Mouse (Mus musculus) hindbrain, embryonic 13.5 days (tissue): ENCODE measurements at regions not wholly inside any gene's neighbourhood (a gene's known extent, or its start where the extent isn't known, plus 50 kb on each side); places are given as distances from the start of the nearest gene placed in this dataset.
A peak's percentile ranks its signal among the peaks of the same experiment; 100 is the strongest.

Experiments used
- ATAC-seq: fragments of 200-750 bp; cut with Nextera tagmentation; 2 replicates; pipeline ENCODE4 v1.8.0; 2017; ENCODE audit warnings: moderate TSS enrichment; ENCODE audit not compliant: low FRiP score
- H3K27ac ChIP-seq: fragments of 300-500 bp; sonication (generic); 2 replicates; pipeline ENCODE4 v1.5.1; 2015; ENCODE audit warnings: inconsistent platforms, mild to moderate bottlenecking, moderate library complexity
- H3K27me3 ChIP-seq: fragments of 300-500 bp; sonication (generic); 2 replicates; pipeline ENCODE4 v1.6.1; 2015; ENCODE audit warnings: mild to moderate bottlenecking, inconsistent platforms
- H3K36me3 ChIP-seq: fragments of 300-500 bp; sonication (generic); 2 replicates; pipeline ENCODE4 v1.6.1; 2015; ENCODE audit warnings: mild to moderate bottlenecking, inconsistent platforms
- H3K4me1 ChIP-seq: fragments of 300-500 bp; sonication (generic); replicated peaks from 2 replicates; pipeline ENCODE4 v1.6.1; 2015; ENCODE audit warnings: inconsistent platforms
- H3K4me2 ChIP-seq: fragments of 300-500 bp; sonication (generic); 2 replicates; pipeline ENCODE4 v1.6.1; 2015; ENCODE audit warnings: inconsistent platforms, mild to moderate bottlenecking, moderate library complexity
- H3K4me3 ChIP-seq: fragments of 300-500 bp; sonication (generic); 2 replicates; pipeline ENCODE4 v1.5.1; 2015; ENCODE audit warnings: mild to moderate bottlenecking, inconsistent platforms
- H3K9ac ChIP-seq: fragments of 300-500 bp; sonication (generic); 2 replicates; pipeline ENCODE4 v1.6.1; 2015; ENCODE audit warnings: mild to moderate bottlenecking, inconsistent platforms
- H3K9me3 ChIP-seq: fragments of 300-500 bp; sonication (generic); 2 replicates; pipeline ENCODE4 v1.6.1; 2016; ENCODE audit warnings: inconsistent platforms
- WGBS: fragments of 180-500 bp; shearing (Covaris S2); methylation state at CpG from one replicate; pipeline ENCODE4 v1.1.7; 2015; 5-methylcytosine and 5-hydroxymethylcytosine counted together

- 89% methylated on average over 2 of the region's 2 CpGs for WGBS
Observed at GRCm38 (mm10) chr5:39935564-39935963, 180.3 kb upstream of the Hs3st1 start.

DNA sequence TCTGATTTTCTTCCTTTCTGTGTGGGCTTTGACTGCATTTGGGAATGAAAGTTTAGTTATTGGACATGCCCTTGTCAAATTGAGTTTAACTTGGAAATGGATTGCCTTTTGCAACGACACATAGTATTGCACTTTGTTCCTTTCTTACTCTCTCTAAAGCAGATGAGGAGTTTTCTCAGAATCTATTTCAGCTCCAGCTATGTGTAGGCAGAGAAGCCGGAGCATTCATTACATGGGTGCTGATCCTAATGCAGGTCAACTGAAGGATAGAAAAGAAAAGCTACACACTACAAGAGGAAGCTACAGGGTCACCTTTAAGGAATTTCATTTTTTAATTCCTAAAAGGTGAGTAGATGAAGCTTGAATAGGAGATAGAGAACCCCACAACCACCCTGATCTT is 176.6 kb upstream of the Hs3st1 start:
- Histone ChIP-seq H3K36me3 (no peaks in the 10 kb centered on the region), H3K4me3 (no peak overlapping the region), H3K4me1 (no peaks in the 10 kb centered on the region), H3K27me3 (no peaks in the 10 kb centered on the region), H3K4me2 (no peak overlapping the region), H3K27ac (no peak overlapping the region), H3K9me3 (no peaks in the 10 kb centered on the region), H3K9ac (no peak overlapping the region)
- ATAC-seq: no peak
- 87% methylated on average over 2 of the region's 2 CpGs for WGBS

More at GRCm38 (mm10) chr5:39935564-39935963, 180.3 kb upstream of the Hs3st1 start:
- H3K4me3 ChIP-seq: no peak overlapping the region
- no peaks in the 10 kb centered on the region for H3K9me3 ChIP-seq
- H3K27ac ChIP-seq: no peak overlapping the region
- no peaks in the 10 kb centered on the region for H3K36me3 ChIP-seq
- H3K4me1 ChIP-seq: no peaks in the 10 kb centered on the region
- no peak for ATAC-seq
- no peak overlapping the region for H3K4me2 ChIP-seq
- no peak overlapping the region for H3K9ac ChIP-seq
- H3K27me3 ChIP-seq: no peaks in the 10 kb centered on the region

GRCm38 (mm10) chr5:39909369-39909768 is 154.1 kb upstream of the Hs3st1 start:
- Histone ChIP-seq H3K27me3 (no peaks in the 10 kb centered on the region), H3K4me1 (no peaks in the 10 kb centered on the region), H3K36me3 (no peaks in the 10 kb centered on the region), H3K4me2 (no peak overlapping the region), H3K9me3 (no peaks in the 10 kb centered on the region), H3K27ac (no peak overlapping the region), H3K9ac (no peak overlapping the region), H3K4me3 (no peak overlapping the region)
- 74% methylated on average over 1 of the region's 1 CpGs for WGBS
- no peak for ATAC-seq

GRCm38 (mm10) chr5:39871723-39872085 is 116.4 kb upstream of the Hs3st1 start:
- 42% methylated on average over 2 of the region's 2 CpGs for WGBS
- no peak overlapping the region for H3K9ac ChIP-seq
- H3K4me1 ChIP-seq: peaks cover 5% of the 10 kb centered on the region; the same call in 1 of the 2 replicates
- H3K36me3 ChIP-seq: no peaks in the 10 kb centered on the region
- no peak overlapping the region for H3K27ac ChIP-seq
- H3K27me3 ChIP-seq: no peaks in the 10 kb centered on the region
- H3K4me2 ChIP-seq: no peak overlapping the region
- ATAC-seq: no peak
- no peak overlapping the region for H3K4me3 ChIP-seq
- no peaks in the 10 kb centered on the region for H3K9me3 ChIP-seq

DNA sequence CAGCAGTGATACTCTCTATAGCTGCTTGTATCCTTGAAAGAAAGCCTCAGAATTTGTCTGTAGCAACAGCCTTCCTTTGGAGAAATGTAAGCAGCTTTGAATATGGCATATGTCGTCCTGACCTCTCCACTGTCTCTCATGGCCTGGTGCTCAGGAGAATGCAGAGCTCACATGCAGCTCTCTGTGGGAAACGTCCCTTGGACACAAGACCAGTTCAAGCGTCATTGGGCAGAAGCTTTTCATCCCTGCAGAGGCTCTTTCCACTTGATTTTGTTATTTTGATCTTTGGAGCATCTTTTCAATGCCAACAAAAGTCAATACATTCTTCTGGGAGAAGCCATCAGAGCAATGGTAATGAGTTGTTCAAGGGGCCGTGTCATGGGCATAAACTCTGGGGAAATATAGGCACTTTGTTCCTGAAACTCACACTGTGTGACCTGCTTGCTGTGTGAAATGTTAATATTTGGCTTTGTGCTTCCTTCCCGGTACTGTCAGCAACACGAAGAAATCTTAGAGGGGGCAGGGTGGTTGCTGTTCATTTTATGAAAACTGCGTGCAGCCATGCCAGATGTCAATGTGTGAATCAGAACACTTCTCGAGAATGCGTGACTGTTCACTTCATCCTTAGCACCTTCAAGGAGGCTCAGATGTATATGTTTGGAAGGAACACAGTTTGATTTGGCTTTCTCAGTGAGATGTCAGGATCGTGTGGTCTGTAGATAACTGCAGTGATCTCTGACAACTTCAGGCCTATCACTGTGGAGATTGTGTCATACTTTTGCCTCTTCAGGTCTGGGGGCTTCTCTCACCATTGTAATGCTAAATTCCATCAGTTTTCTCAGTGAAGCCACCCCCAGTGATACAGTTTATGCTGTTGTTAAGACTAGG is 115.8 kb upstream of the Hs3st1 start:
- Histone ChIP-seq H3K9ac (no peak overlapping the region), H3K27ac (no peak overlapping the region), H3K9me3 (no peaks in the 10 kb centered on the region), H3K4me2 (no peak overlapping the region), H3K4me1 (peaks cover 5% of the 10 kb centered on the region; the same call in 1 of the 2 replicates), H3K27me3 (no peaks in the 10 kb centered on the region), H3K36me3 (no peaks in the 10 kb centered on the region), H3K4me3 (no peak overlapping the region)
- WGBS: 25% methylated on average over 10 of the region's 10 CpGs
- ATAC-seq: no peak

GRCm38 (mm10) chr5:39857192-39857591 is 101.9 kb upstream of the Hs3st1 start:
- WGBS: 40% methylated on average over 2 of the region's 2 CpGs
- no peaks in the 10 kb centered on the region for H3K27me3 ChIP-seq
- no peak for ATAC-seq

DNA sequence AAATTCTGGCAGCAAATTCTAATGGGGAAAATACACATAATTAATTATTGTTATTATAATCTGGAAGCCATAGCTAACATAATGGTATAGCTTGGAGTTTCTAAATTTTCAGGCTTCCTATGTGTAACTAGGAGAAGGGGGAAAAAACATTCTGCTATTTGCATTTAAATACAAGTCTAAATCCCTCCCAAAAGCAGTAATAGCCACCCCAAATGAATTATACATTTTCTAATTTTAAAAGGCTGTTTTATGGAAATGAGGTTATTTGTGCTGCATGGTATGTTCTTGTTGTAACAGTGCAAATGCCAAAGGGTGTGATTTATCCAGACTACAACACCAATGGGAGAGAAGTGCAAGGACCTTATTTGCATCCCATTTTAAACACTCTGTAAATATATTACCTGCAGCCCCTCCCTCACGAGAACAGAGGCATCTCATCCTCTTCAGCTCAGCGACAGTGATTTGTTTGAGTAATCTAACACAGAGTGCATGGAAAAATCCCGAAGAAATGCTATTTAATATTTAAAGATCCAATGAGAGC is 101.4 kb upstream of the Hs3st1 start:
- Histone ChIP-seq H3K27ac (no peak overlapping the region), H3K9me3 (no peaks in the 10 kb centered on the region), H3K4me1 (peaks cover 8% of the 10 kb centered on the region; the same call in 1 of the 2 replicates), H3K4me3 (no peak overlapping the region), H3K27me3 (no peaks in the 10 kb centered on the region), H3K9ac (no peak overlapping the region), H3K36me3 (no peaks in the 10 kb centered on the region), H3K4me2 (no peak overlapping the region)
- peak; percentile 78; the same call in 1 of the 2 replicates for ATAC-seq
- 48% methylated on average over 3 of the region's 3 CpGs for WGBS

More at GRCm38 (mm10) chr5:39857192-39857591, 101.9 kb upstream of the Hs3st1 start:
- no peak overlapping the region for H3K9ac ChIP-seq
- no peak overlapping the region for H3K27ac ChIP-seq
- H3K36me3 ChIP-seq: no peaks in the 10 kb centered on the region
- no peak overlapping the region for H3K4me3 ChIP-seq
- H3K4me2 ChIP-seq: no peak overlapping the region
- H3K4me1 ChIP-seq: peaks cover 8% of the 10 kb centered on the region; the same call in 1 of the 2 replicates
- no peaks in the 10 kb centered on the region for H3K9me3 ChIP-seq

- Histone ChIP-seq H3K4me3 (no peak overlapping the region), H3K9me3 (no peaks in the 10 kb centered on the region), H3K36me3 (no peaks in the 10 kb centered on the region), H3K27ac (no peak overlapping the region; the same call in 1 of the 2 replicates), H3K27me3 (no peaks in the 10 kb centered on the region), H3K4me2 (no peak overlapping the region), H3K9ac (no peak overlapping the region), H3K4me1 (peaks cover 8% of the 10 kb centered on the region; the same call in 1 of the 2 replicates)
- no peak for ATAC-seq
- 50% methylated on average over 7 of the region's 7 CpGs for WGBS
Observed at GRCm38 (mm10) chr5:39855685-39856615, 100.7 kb upstream of the Hs3st1 start.

DNA sequence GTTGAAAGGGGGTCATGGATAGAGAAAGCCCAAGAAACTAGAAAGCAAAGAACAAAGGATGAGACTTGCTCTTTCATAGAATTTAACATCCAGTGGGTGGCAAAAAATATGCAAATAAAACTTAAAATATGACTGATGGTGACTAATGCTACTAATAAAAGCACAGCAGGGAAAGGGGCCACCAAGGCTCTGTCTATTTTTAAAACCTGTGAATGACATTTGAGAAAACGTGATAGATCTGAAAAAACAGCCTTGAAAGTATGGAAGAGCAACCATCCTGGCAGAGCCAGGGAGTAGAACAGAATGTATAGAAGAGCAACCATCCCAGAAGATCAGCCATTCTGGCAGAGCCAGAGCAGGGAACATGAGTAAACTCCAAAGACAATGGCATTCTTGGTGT is 91.9 kb upstream of the Hs3st1 start:
- ATAC-seq: no peak
- H3K27ac ChIP-seq: no peak overlapping the region
- no peaks in the 10 kb centered on the region for H3K27me3 ChIP-seq
- no peaks in the 10 kb centered on the region for H3K4me1 ChIP-seq
- no peak overlapping the region for H3K4me3 ChIP-seq
- no peaks in the 10 kb centered on the region for H3K36me3 ChIP-seq
- H3K9me3 ChIP-seq: no peaks in the 10 kb centered on the region
- WGBS: 49% methylated on average over 1 of the region's 1 CpGs
- H3K9ac ChIP-seq: no peak overlapping the region
- H3K4me2 ChIP-seq: no peak overlapping the region

DNA sequence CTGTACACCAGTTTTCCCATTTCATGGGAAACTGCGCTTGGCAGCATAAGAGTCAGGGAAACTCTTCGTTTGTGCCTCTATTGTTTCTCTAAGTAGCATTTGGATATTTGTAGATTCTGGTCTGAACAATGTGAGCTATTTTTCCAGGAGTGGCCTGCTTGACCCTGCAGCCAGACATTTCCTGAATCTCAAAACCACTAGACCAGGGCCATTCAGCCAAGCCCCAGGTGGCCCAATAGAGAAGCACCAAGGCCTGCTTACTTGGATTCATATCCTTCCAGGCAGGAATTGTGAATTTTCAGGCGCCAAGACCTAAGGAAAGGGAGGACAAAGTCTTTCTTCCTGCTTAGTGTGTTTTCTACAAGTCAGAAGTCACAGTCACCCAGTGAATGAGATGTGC is 85.9 kb upstream of the Hs3st1 start:
- H3K36me3 ChIP-seq: no peaks in the 10 kb centered on the region
- H3K4me3 ChIP-seq: no peak overlapping the region
- 47% methylated on average over 3 of the region's 3 CpGs for WGBS
- H3K9me3 ChIP-seq: no peaks in the 10 kb centered on the region
- no peak overlapping the region for H3K9ac ChIP-seq
- no peak overlapping the region for H3K27ac ChIP-seq
- ATAC-seq: no peak
- H3K4me2 ChIP-seq: no peak overlapping the region
- H3K4me1 ChIP-seq: no peaks in the 10 kb centered on the region
- no peaks in the 10 kb centered on the region for H3K27me3 ChIP-seq

DNA sequence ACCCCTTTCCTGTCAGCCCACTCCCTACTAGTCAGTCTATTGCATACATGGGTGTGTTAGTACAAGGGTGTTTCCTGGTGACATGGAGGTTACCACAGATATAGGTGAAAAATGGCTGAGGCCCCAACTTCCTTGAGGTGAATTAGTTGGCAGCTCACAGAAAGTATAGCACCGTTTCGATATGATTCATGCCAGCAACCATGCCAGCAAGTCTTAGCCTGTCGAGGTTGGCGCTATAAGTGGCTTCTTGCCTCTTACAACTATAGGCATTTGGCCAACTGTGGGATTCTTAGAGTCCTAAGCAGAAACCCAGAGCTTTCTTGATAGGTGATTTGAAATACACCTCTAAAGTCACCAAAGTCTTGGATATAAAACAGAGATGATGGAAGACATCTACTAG is 85.3 kb upstream of the Hs3st1 start:
- ATAC-seq: no peak
- H3K4me1 ChIP-seq: no peaks in the 10 kb centered on the region
- H3K9me3 ChIP-seq: no peaks in the 10 kb centered on the region
- H3K27me3 ChIP-seq: no peaks in the 10 kb centered on the region
- no peaks in the 10 kb centered on the region for H3K36me3 ChIP-seq
- H3K4me2 ChIP-seq: no peak overlapping the region
- no peak overlapping the region for H3K4me3 ChIP-seq
- WGBS: 91% methylated on average over 4 of the region's 4 CpGs
- no peak overlapping the region for H3K9ac ChIP-seq
- 0 out of 2 replicates have a peak overlapping the region, but pooled peaks have one; percentile 23 for H3K27ac ChIP-seq

- Histone ChIP-seq H3K27me3 (no peaks in the 10 kb centered on the region), H3K4me3 (no peak overlapping the region), H3K4me2 (no peak overlapping the region), H3K4me1 (no peaks in the 10 kb centered on the region), H3K9ac (no peak overlapping the region), H3K9me3 (no peaks in the 10 kb centered on the region), H3K27ac (no peak overlapping the region), H3K36me3 (no peaks in the 10 kb centered on the region)
- no peak for ATAC-seq
- 91% methylated on average over 4 of the region's 4 CpGs for WGBS
Observed at GRCm38 (mm10) chr5:39832565-39832964, 77.3 kb upstream of the Hs3st1 start.
